Mouse (Mus musculus) neural tube, embryonic 15.5 days (tissue): Measurements from ENCODE around the gene Tdrd9. TPM values are rescaled to one million over a fixed set of nuclear protein-coding genes. Genes with fewer than 3 reads are reported as not detected.
A peak's percentile ranks its signal among the peaks of the same experiment; 100 is the strongest.

Experiments
- ATAC-seq: fragments of 200-750 bp; cut with Nextera tagmentation; 2 replicates; pipeline ENCODE4 v1.8.0; 2017; ENCODE audit warnings: mild to moderate bottlenecking, moderate TSS enrichment, moderate library complexity; ENCODE audit not compliant: low FRiP score
- H3K27ac ChIP-seq: fragments of 300-500 bp; sonication (generic); replicated peaks from 2 replicates; pipeline ENCODE4 v1.5.1; 2015; ENCODE audit warnings: mild to moderate bottlenecking, inconsistent platforms
- H3K27me3 ChIP-seq: fragments of 300-500 bp; sonication (generic); replicated peaks from 2 replicates; pipeline ENCODE4 v1.6.1; 2015; ENCODE audit warnings: inconsistent platforms
- H3K36me3 ChIP-seq: fragments of 300-500 bp; sonication (generic); 2 replicates; pipeline ENCODE4 v1.6.1; 2015; ENCODE audit warnings: inconsistent platforms
- H3K4me1 ChIP-seq: fragments of 300-500 bp; sonication (generic); 2 replicates; pipeline ENCODE4 v1.6.1; 2015; ENCODE audit warnings: inconsistent platforms
- H3K4me2 ChIP-seq: fragments of 300-500 bp; sonication (generic); 2 replicates; pipeline ENCODE4 v1.6.1; 2015; ENCODE audit warnings: inconsistent platforms, mild to moderate bottlenecking, moderate library complexity
- H3K4me3 ChIP-seq: fragments of 300-500 bp; sonication (generic); replicated peaks from 2 replicates; pipeline ENCODE4 v1.5.1; 2015; ENCODE audit warnings: mild to moderate bottlenecking, inconsistent platforms
- H3K9ac ChIP-seq: fragments of 300-500 bp; sonication (generic); replicated peaks from 2 replicates; pipeline ENCODE4 v1.6.1; 2015; ENCODE audit warnings: mild to moderate bottlenecking, inconsistent platforms
- H3K9me3 ChIP-seq: fragments of 300-500 bp; sonication (generic); replicated peaks from 2 replicates; pipeline ENCODE4 v1.6.1; 2016; ENCODE audit warnings: inconsistent platforms
- WGBS: fragments of 180-500 bp; shearing (Covaris S2); methylation state at CpG from one replicate; pipeline ENCODE4 v1.1.7; 2015; ENCODE audit warnings: mixed read lengths; 5-methylcytosine and 5-hydroxymethylcytosine counted together
- polyA plus RNA-seq: library from polyadenylated mRNA; unstranded; fragments of >200 nt; fragmentation: Nextera tagmentation; extraction: Ambion mirVana; gene quantifications from 2 replicates; pipeline ENCODE4 v1.2.1, GENCODE M21; 2015

The Tdrd9 gene
- polyA plus RNA-seq, 1 experiment from 2014 or later = 0.37 TPM

GRCm38 (mm10) chr12:111972504-111972903 lies 1.1 kb downstream of the Tdrd9 start:
- Histone ChIP-seq H3K27ac (no peak overlapping the region), H3K4me1 (peaks cover 4% of the 10 kb centered on the region; the same call in 1 of the 2 replicates), H3K27me3 (no peaks in the 10 kb centered on the region), H3K4me2 (no peak overlapping the region), H3K36me3 (no peaks in the 10 kb centered on the region), H3K9me3 (no peaks in the 10 kb centered on the region), H3K4me3 (no peak overlapping the region), H3K9ac (no peak overlapping the region)
- no peak for ATAC-seq
- WGBS = 91% methylated on average over 10 of the region's 10 CpGs

- H3K36me3 ChIP-seq = no peaks in the 10 kb centered on the region
- H3K9ac ChIP-seq = no peak overlapping the region
- 88% methylated on average over 6 of the region's 6 CpGs for WGBS
- no peak for ATAC-seq
- H3K4me2 ChIP-seq = no peak overlapping the region
- H3K27me3 ChIP-seq = no peaks in the 10 kb centered on the region
- peaks cover 4% of the 10 kb centered on the region; the same call in 1 of the 2 replicates for H3K4me1 ChIP-seq
- H3K27ac ChIP-seq = no peak overlapping the region
- no peak overlapping the region for H3K4me3 ChIP-seq
- H3K9me3 ChIP-seq = no peaks in the 10 kb centered on the region
These were observed 3.2 kb downstream of the Tdrd9 start for GRCm38 (mm10) chr12:111974578-111974977.

- Histone ChIP-seq H3K4me1 (peaks cover 4% of the 10 kb centered on the region; the same call in 1 of the 2 replicates), H3K27me3 (no peaks in the 10 kb centered on the region), H3K9ac (no peak overlapping the region), H3K27ac (0 out of 2 replicates have a peak overlapping the region, but pooled peaks have one; percentile 29), H3K36me3 (no peaks in the 10 kb centered on the region), H3K4me2 (no peak overlapping the region), H3K4me3 (no peak overlapping the region), H3K9me3 (no peaks in the 10 kb centered on the region)
- no peak for ATAC-seq
- 45% methylated on average over 6 of the region's 6 CpGs for WGBS
These were observed 5.8 kb downstream of the Tdrd9 start for GRCm38 (mm10) chr12:111977138-111977537.

DNA sequence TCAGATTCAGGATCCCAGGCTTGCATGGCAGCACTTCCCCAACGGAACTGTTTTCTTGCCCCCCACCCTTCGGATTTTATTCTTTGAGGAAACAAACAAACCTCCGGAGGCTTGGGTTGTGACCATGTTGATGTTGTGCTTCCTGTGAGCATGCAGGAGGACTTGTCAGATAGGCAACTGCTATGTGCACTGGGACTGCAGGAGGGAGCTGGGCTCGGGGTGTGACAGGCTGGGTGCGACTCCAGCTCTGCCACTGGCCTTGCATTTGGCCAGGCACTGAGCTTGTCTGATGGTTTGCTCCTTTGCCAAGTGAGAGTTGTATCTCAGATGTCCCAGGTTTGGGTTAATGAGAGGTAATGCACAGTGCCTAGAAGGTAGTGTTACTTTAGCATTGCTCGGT lies 6.9 kb downstream of the Tdrd9 start:
- Histone ChIP-seq H3K27ac (no peak overlapping the region), H3K4me2 (no peak overlapping the region), H3K4me1 (peaks cover 4% of the 10 kb centered on the region; the same call in 1 of the 2 replicates), H3K9ac (no peak overlapping the region), H3K9me3 (no peaks in the 10 kb centered on the region), H3K27me3 (no peaks in the 10 kb centered on the region), H3K36me3 (no peaks in the 10 kb centered on the region), H3K4me3 (no peak overlapping the region)
- no peak for ATAC-seq
- 83% methylated on average over 6 of the region's 6 CpGs for WGBS

GRCm38 (mm10) chr12:111980887-111981367 lies 9.6 kb downstream of the Tdrd9 start, which contains the start of gene Rd3l:
TSS of gene Rd3l (minus strand) at chr12:111981317.
- Histone ChIP-seq H3K4me2 (no peak within 1 kb of the TSS), H3K36me3 (no peaks in the 10 kb centered on the region), H3K4me3 (no peak within 1 kb of the TSS), H3K27me3 (no peaks in the 10 kb centered on the region), H3K4me1 (peaks cover 4% of the 10 kb centered on the region; the same call in 1 of the 2 replicates), H3K9me3 (no peaks in the 10 kb centered on the region), H3K27ac (no peak within 1 kb of the TSS), H3K9ac (no peak within 1 kb of the TSS)
- 78% methylated on average over 6 of the region's 6 CpGs for WGBS
- no peak for ATAC-seq

DNA sequence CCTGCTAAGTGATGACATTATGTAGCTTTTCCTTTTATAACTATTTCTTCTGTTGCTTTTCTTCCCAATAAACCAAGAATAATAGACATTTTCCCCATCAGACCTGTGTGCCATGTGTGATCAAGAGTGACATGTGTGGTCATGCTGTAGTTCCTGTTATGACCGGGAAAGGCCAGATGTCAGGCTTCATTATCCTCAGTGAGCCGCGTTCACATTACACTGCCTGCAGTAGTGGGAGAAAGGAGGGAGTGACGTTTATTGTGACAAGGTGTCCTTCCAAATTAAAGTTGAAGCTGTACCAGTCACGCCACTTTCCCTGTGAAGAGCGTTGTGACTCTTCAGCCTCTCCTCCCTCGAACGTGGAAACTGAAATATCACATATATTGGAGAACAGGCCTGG lies 10.5 kb downstream of the Tdrd9 start:
- WGBS = 76% methylated on average over 8 of the region's 8 CpGs
- no peak for ATAC-seq

DNA sequence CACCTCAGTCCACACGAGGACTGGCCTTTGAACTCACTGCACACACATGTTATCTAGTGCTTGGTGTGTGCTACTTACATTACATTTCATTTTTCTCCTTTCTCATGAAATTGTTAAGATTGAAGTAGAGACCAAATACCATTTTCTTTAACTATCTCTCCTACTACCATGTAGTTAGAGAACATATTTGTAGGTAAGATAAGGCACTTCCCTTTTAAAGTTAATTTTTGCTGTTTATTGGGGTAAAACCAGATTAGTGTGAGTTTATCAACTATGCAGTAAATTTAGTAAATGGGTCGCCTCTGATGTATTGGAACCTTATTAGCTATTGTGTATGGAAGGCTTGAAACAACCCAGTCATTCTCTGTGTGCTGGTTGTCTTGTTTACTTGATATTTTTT lies 11.8 kb downstream of the Tdrd9 start:
- Histone ChIP-seq H3K27me3 (no peaks in the 10 kb centered on the region), H3K9ac (no peak overlapping the region), H3K36me3 (no peaks in the 10 kb centered on the region), H3K9me3 (no peaks in the 10 kb centered on the region), H3K4me1 (peaks cover 5% of the 10 kb centered on the region), H3K27ac (no peak overlapping the region), H3K4me2 (no peak overlapping the region), H3K4me3 (no peak overlapping the region)
- WGBS = 73% methylated on average over 2 of the region's 2 CpGs
- no peak for ATAC-seq

More for the DNA sequence above, 10.5 kb downstream of the Tdrd9 start:
- Histone ChIP-seq H3K27ac (no peak overlapping the region), H3K9me3 (no peaks in the 10 kb centered on the region), H3K4me3 (no peak overlapping the region), H3K9ac (no peak overlapping the region), H3K27me3 (no peaks in the 10 kb centered on the region), H3K4me1 (peaks cover 4% of the 10 kb centered on the region), H3K36me3 (no peaks in the 10 kb centered on the region), H3K4me2 (no peak overlapping the region)

DNA sequence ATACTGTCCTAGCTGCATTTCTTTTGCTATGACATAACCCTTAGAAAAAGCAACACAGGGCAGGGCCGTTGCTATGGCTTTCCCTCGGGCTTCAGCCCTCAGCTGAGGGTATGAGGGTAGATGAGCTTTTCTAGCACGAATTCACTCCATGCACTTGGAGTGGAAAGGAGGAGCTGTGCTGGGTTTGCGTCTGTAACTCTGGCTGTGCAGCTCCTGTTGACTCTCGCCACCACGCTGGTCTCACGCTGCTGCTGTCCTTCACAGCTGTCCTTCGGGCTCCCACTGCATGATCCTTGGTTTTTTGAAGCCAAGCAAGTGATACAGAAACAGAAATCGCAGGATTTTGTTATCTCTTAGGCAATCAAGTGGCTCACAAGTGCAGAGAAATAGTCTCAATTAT lies 15.4 kb downstream of the Tdrd9 start:
- H3K36me3 ChIP-seq = no peaks in the 10 kb centered on the region
- 0 out of 2 replicates have a peak overlapping the region, but pooled peaks have one; percentile 5 for H3K27ac ChIP-seq
- peaks cover 5% of the 10 kb centered on the region for H3K4me1 ChIP-seq
- peak overlapping the region; percentile 6; the same call in 1 of the 2 replicates for H3K4me2 ChIP-seq
- no peaks in the 10 kb centered on the region for H3K9me3 ChIP-seq
- no peaks in the 10 kb centered on the region for H3K27me3 ChIP-seq
- no peak for ATAC-seq
- H3K4me3 ChIP-seq = no peak overlapping the region
- 0 out of 2 replicates have a peak overlapping the region, but pooled peaks have one; percentile 14 for H3K9ac ChIP-seq
- 54% methylated on average over 9 of the region's 9 CpGs for WGBS

GRCm38 (mm10) chr12:111992626-111993025 lies 21.3 kb downstream of the Tdrd9 start:
- no peak overlapping the region for H3K9ac ChIP-seq
- no peak overlapping the region for H3K27ac ChIP-seq
- no peak overlapping the region for H3K4me3 ChIP-seq
- H3K36me3 ChIP-seq = no peaks in the 10 kb centered on the region
- WGBS = 93% methylated on average over 5 of the region's 5 CpGs
- H3K4me1 ChIP-seq = no peaks in the 10 kb centered on the region
- ATAC-seq = no peak
- no peak overlapping the region for H3K4me2 ChIP-seq
- no peaks in the 10 kb centered on the region for H3K9me3 ChIP-seq
- no peaks in the 10 kb centered on the region for H3K27me3 ChIP-seq

GRCm38 (mm10) chr12:111995161-111995560 lies 23.8 kb downstream of the Tdrd9 start:
- Histone ChIP-seq H3K9me3 (no peaks in the 10 kb centered on the region), H3K36me3 (no peaks in the 10 kb centered on the region), H3K27me3 (no peaks in the 10 kb centered on the region), H3K27ac (no peak overlapping the region), H3K4me1 (no peaks in the 10 kb centered on the region), H3K9ac (no peak overlapping the region), H3K4me2 (no peak overlapping the region), H3K4me3 (no peak overlapping the region)
- WGBS = 94% methylated on average over 2 of the region's 2 CpGs
- ATAC-seq = no peak

DNA sequence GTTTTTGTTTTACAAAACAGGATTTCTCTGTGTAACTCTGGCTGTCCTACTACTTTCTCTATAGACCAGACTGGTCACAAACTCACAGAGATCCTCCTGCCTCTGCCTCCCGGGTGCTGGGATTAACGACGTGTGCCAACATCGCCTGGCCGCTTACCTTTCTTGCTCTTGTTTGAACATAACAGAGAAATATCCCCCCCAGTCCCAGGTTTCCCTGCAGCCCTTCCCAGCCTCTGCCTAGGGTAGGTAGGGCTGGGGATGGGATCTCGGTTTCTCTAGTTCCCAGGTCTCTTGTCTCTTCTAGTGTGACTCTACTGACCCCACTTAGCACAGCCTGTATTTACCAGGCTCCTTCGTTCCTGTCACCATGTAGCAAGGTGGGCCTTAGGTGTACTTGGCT lies 28.4 kb downstream of the Tdrd9 start:
- no peak for ATAC-seq
- H3K36me3 ChIP-seq = no peaks in the 10 kb centered on the region
- 95% methylated on average over 7 of the region's 7 CpGs for WGBS
- no peaks in the 10 kb centered on the region for H3K4me1 ChIP-seq
- no peak overlapping the region for H3K9ac ChIP-seq
- H3K4me3 ChIP-seq = no peak overlapping the region
- no peak overlapping the region for H3K27ac ChIP-seq
- H3K9me3 ChIP-seq = no peaks in the 10 kb centered on the region
- H3K4me2 ChIP-seq = no peak overlapping the region
- no peaks in the 10 kb centered on the region for H3K27me3 ChIP-seq

DNA sequence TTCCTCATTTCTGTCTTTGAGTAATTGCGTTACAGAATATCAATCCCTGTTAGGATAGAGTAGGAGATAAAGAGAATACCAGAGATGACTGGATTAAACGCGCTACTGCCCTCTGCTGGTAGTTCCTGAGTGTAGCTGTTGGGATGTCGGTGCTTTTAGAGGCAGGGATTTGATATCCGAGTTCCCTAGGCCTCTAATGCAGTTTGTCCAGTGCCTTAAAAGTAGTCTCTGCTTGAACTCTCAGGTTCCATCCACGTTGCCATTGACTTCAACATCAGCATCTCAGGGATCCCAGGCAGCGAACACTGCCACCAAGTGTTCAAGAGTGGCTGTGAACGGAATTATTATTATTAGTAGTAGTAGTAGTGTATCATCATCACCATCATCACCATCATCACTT lies 29.9 kb downstream of the Tdrd9 start:
- H3K27me3 ChIP-seq = no peaks in the 10 kb centered on the region
- no peak overlapping the region for H3K27ac ChIP-seq
- H3K4me3 ChIP-seq = no peak overlapping the region
- no peaks in the 10 kb centered on the region for H3K36me3 ChIP-seq
- no peak overlapping the region for H3K9ac ChIP-seq
- ATAC-seq = 0 out of 2 replicates have a peak, but pooled peaks have one; percentile 57
- H3K9me3 ChIP-seq = no peaks in the 10 kb centered on the region
- H3K4me2 ChIP-seq = no peak overlapping the region
- WGBS = 23% methylated on average over 8 of the region's 8 CpGs
- no peaks in the 10 kb centered on the region for H3K4me1 ChIP-seq
